Mouse (Mus musculus) midbrain, embryonic 11.5 days (tissue): Measurements from ENCODE around the gene Gxylt2. TPM values are rescaled to one million over a fixed set of nuclear protein-coding genes. Genes with fewer than 3 reads are reported as not detected.

Experiments used
- polyA plus RNA-seq: library from polyadenylated mRNA; unstranded; fragments of >200 nt; fragmentation: Nextera tagmentation; extraction: Ambion mirVana; gene quantifications from 2 replicates; pipeline ENCODE4 v1.2.1, GENCODE M21; 2014

The Gxylt2 gene
- polyA plus RNA-seq, 1 experiment from 2014 or later: 3.8 TPM

Other genes with a start within 250 kb of the Gxylt2 start
- gene Shq1, start 33.6 kb upstream of the Gxylt2 start, polyA plus RNA-seq: 18.0 and 18.9 TPM in 2 replicates
- gene Ppp4r2, start 128.9 kb downstream of the Gxylt2 start, polyA plus RNA-seq: 40.0 TPM in 2 replicates